Mouse (Mus musculus): ENCODE results near the gene Kif15.

Kif15 gene

GRCm38 (mm10) chr9:122950643-122951475 lies at the start of gene Kif15, which contains the start of gene 1110059G10Rik:
Gene Kif15, plus strand, starts transcription at chr9:122951046.
Gene 1110059G10Rik, minus strand, starts transcription at chr9:122951000.
- DNase-seq (ENCODE audit: low spot score): peak; percentile 89

DNA sequence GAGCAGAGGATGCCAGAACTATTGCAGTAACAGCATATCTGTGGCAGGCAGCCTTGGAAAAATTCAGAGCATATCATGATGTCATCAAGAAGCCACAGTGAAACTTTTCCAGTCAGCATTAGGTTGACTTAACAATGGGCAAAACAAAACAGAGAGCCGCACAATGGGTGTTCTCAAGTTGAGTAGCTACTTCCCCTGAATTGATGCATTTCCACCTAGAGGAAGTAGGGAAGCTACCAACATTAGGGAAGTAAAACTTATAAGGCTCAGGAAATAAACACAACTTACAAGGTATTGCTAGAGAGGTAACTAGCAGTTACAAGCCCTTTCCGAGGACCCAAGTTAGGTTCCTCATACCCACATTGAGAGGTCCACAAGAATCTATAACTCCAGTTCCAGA lies 49.8 kb upstream of the Kif15 start:
- peak; percentile 21 for DNase-seq (ENCODE audit: low spot score)

- no peak for DNase-seq (ENCODE audit: low spot score)
Observed at GRCm38 (mm10) chr9:122902717-122903535, 47.9 kb upstream of the Kif15 start.

DNA sequence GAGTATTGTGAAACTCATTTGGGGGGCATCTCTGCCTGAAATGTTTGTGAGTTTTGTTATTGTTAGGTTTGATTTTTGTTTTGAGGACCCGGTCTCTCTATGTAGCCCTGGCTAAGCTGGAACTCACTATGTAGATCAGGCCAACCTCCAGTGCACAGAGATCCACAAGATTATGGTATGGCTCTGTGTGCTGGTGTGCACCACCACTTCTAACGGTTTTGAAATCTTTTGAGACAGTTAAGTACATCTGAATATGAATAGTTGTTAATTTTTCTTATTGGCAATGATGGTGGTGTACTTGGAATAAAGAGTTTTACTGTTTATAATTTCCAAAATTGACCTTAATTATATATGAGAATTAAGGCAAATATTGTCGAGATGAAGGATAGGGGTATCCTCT lies 28.4 kb upstream of the Kif15 start:
- no peak for DNase-seq (ENCODE audit: low spot score)

DNA sequence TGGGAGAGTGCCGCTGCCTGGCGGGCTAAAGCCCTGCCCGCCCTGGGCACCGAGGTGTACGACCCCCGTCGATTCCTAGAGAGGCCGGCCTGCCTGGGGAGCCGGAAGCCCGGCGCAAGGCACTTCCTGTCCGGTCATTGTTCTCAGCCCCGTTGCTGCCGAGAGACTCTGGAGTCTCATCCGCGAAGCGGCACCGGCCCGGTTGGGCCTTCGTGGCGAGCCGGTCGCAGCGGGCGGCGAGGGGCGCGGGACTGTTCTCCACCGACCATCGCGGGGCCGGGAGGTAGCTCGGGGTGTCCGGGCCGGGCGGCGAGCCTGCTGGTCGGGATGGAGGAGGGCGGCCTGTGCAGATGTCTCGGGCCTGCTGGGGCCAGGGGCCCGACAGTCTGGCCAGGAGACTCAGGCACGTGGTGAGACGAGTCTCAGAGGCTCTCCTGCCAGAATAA lies 27.9 kb upstream of the Kif15 start, which contains the start of gene Zfp105:
Zfp105 (plus strand) TSS at position 137 of the 446 bp plus-strand sequence.
- DNase-seq (ENCODE audit: low spot score): no peak

DNA sequence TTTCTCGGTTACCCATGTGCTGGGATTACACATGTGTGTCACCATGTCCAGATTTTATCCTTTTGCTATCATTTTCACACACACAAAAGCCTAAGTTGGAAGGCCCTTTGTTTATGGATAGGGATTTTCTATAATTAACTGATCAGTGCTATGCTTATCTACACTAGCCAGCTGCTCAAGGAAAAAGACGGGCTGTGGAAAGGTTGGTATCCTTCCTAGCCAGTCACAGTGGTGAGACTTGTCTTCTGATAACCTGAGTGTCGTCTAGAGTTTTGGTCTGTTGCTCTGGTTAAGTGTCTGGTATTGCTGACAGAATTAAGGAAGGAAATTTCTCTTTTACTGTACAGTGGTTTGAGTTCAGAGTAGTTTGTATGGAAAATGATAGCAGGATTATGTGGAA lies 21.9 kb upstream of the Kif15 start:
- DNase-seq (ENCODE audit: low spot score): no peak

DNA sequence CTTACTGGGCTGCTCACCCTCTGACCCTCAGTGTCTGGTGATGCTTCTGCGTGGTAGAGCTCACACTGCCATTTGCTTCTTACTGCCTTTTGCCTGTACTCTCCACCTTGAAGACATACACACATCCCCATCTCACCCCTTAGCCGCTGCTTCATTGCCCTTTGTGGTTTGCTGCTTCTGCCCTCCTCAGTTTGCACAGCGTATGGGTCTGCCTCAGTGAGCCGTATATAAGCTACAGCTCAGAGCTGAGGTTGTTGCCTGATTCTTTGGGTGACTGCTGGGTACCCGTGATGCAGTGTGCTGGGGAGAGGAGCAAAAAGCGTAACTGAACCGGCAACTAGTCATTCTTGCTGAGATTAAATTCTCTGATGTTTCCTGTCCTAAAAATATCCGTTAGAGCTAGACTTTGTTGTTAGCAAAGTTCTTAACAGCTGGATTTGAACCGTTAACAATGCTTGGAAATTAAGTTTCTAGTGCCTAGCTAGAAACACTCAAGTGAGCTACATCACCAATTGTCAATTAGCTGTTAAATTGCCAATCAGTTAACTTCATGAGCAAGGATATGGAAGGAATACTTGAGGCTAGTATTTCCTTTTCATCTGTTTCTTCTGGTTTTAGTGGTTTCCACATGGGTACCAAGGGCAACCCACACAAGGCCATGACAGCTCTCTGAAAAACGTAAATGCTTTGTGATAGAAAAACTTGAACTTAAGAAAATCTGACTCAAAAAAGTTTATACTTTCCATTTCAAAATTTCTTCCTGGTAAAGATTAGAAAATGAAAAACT lies 47.8 kb downstream of the Kif15 start:
- no peak for DNase-seq (ENCODE audit: low spot score)

DNA sequence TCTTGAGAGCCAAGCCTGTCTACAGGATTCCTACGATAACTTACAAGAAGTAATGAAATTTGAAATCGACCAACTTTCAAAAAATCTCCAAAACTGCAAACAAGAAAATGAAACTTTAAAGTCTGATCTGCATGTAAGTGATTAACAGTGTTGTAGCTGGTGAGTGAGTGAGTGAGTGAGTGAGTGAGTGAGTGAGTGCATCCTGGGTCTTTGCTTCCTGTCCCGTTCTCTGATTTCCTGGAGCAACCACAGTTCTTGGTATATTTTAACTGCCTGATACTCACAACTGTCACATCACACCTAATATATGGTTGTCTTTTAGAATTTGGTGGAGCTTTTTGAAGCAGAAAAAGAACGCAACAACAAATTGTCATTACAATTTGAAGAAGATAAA lies 48.3 kb downstream of the Kif15 start:
- no peak for DNase-seq (ENCODE audit: low spot score)

DNA sequence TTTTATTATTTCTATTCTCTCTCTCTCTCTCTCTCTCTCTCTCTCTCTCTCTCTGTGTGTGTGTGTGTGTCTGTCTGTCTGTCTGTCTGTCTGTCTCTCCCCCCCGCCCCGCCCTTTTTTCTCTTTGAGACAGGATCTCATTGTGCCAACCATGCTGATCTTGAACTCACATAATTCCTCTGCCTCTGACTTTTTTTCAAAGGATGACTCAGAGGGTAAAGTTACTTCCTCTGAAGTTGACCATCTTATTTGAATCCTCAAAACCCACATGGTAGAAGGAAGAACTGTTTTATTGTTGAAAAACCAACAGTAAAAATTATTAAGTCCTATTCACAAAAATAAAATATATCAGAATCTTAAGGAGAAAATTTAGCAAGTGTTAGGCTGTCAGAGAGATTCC lies 53.9 kb downstream of the Kif15 start:
- DNase-seq (ENCODE audit: low spot score): no peak

GRCm38 (mm10) chr9:123006071-123006470 lies 55.2 kb downstream of the Kif15 start:
- no peak for DNase-seq (ENCODE audit: low spot score)

DNA sequence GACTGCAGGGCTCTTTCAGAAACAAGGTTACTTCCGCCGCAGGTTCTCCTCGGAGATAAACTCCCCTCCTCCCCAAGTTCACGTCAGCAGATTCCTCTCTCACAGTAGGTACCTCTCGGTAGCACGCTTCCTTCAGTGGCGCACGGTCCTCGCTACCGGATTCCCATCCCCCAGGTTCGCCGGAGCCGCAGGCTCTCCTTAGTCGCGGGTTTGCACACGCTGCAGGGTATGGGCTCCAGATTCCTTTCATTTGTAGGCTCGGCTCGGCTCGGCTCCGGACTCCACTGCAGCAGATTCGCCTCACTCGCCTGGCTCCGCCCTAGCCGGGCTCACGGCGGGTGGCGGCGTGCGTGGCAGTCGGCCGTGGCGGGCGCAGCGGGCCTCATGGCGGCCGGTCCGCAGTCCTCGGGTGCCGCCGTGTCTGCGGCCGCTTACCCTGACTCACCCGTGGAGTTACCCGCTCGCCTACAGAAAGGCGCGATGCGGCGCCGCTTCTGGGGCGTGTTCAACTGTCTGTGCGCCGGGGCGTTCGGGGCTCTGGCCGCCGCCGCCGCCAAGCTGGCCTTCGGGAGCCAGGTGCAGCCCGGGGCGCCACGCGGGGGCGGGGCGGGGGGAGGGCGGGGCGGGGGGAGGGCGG lies 70.3 kb downstream of the Kif15 start, which contains the start of gene Tmem42:
Tmem42 (plus strand) TSS at position 332 of the 637 bp plus-strand sequence.
- DNase-seq (ENCODE audit: low spot score): peak; percentile 85

DNA sequence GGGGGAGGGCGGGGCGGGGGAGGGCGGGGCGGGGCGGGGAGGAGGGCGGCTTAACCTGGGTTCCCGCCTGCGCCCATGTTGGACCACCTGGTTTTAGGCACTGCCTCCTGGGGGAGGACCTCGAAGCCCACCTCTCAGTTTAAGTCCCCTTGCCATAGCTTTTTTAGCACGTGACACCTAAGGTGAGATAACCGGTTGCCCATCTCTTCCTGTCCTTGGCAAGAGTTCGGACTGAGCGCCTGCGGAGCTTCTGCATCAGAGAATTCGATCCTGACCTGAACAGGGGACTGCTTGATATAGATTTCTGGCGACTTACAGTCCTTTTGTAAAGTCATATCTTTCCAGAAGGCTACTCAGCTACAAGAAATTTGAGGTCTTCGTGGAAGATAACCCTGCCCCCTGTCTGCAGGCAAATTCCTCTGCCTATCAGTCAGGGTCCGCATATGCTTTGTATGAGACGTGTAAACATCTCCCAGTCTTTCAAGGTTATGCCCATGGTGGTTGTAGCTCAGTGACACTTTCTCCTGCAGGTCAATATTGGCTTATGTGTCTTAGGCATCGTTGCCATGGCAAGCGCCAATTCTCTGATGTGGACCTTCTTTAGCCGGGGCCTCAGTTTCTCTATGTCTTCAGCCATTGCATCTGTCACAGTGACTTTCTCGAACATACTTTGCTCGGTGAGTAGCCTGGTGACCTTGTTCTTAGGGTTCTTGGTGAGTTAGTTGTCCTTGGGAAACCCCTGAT lies 71.0 kb downstream of the Kif15 start:
- no peak for DNase-seq (ENCODE audit: low spot score)

GRCm38 (mm10) chr9:123024201-123024600 lies 73.4 kb downstream of the Kif15 start:
- DNase-seq (ENCODE audit: low spot score): no peak

- DNase-seq (ENCODE audit: low spot score): no peak
Observed at GRCm38 (mm10) chr9:123031496-123032246, 80.8 kb downstream of the Kif15 start.

GRCm38 (mm10) chr9:123034426-123034825 lies 83.6 kb downstream of the Kif15 start, which contains the start of gene Tgm4:
Gene Tgm4, plus strand, starts transcription at chr9:123034726.
- no peak for DNase-seq (ENCODE audit: low spot score)

GRCm38 (mm10) chr9:123047665-123048064 lies 96.8 kb downstream of the Kif15 start:
- DNase-seq (ENCODE audit: low spot score): no peak

DNA sequence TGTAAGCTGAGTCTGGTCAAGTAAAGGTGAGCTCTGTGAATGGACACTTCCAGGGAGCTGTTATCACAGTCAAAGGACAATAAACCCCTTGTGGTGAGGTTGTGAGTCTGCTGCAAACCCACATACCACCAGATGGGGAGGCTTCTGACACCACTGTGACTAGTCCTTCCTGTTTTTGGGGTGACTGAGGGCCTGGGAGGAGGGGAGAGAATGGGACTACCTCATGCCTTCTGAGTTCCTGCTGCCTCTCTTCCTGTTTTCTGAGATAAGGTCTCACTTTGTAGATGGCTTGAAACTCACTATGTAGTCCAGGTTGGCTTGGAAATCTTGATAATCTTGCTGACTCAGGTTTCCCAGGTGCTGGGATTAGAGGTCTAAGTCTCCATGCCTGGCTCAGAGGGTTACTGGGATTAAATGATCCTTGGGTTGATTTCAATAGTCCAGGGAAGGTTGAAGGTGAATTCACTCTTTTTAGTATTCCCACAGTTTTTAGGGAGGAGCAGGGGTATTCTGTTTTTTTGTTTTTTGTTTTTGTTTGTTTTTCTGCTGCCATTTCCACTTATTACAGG lies 108.0 kb downstream of the Kif15 start:
- DNase-seq (ENCODE audit: low spot score): no peak

- no peak for DNase-seq (ENCODE audit: low spot score)
Observed at GRCm38 (mm10) chr9:123060172-123060571, 109.3 kb downstream of the Kif15 start.
